Mouse (Mus musculus): Measurements from ENCODE around the gene Gpr152. TPM values are rescaled to one million over a fixed set of nuclear protein-coding genes. Genes with fewer than 3 reads are reported as not detected.
A peak's percentile ranks its signal among the peaks of the same experiment; 100 is the strongest.

Gene Gpr152
- polyA plus RNA-seq (2014; fragmentation: Nextera tagmentation; extraction: Ambion mirVana): not detected in 2 replicates

- DNase-seq (ENCODE audit: low spot score) (no peak), ATAC-seq (replicated peaks; ENCODE audit: low FRiP score, low TSS enrichment, low read depth) (no peak)
- no peaks in the 10 kb centered on the region for H3K36me3 ChIP-seq (ENCODE audit: control insufficient read depth, insufficient read depth, low read length)
- no peak within 1 kb of the TSS for H3K9ac ChIP-seq (ENCODE audit: low read length)
- H3K4me2 ChIP-seq (ENCODE audit: low read length): no peak within 1 kb of the TSS
- H3K27ac ChIP-seq (ENCODE audit: low read depth): no peak within 1 kb of the TSS
- H3K27me3 ChIP-seq (replicated peaks; ENCODE audit: control insufficient read depth, insufficient read depth, low read length): no peaks in the 10 kb centered on the region
- WGBS: 71% methylated on average over 2 of the region's 2 CpGs
- no peak within 1 kb of the TSS for H3K4me3 ChIP-seq (ENCODE audit: low read depth, low read length)
- no peaks in the 10 kb centered on the region for H3K9me3 ChIP-seq (ENCODE audit: control insufficient read depth, low read length)
- no peaks in the 10 kb centered on the region for H3K4me1 ChIP-seq (replicated peaks; ENCODE audit: control insufficient read depth, insufficient read depth, low read length)
Measured at GRCm38 (mm10) chr19:4139446-4139845, at the start of gene Gpr152. TSS of gene Gpr152 (plus strand) at chr19:4139787.

GRCm38 (mm10) chr19:4090446-4090845 is 49.1 kb upstream of the Gpr152 start:
- Histone ChIP-seq H3K9me3 (ENCODE audit: control insufficient read depth, low read length) (no peaks in the 10 kb centered on the region), H3K4me3 (ENCODE audit: low read depth, low read length) (no peak overlapping the region), H3K9ac (ENCODE audit: low read length) (no peak overlapping the region), H3K27ac (ENCODE audit: low read depth) (no peak overlapping the region), H3K4me1 (replicated peaks; ENCODE audit: control insufficient read depth, insufficient read depth, low read length) (no peaks in the 10 kb centered on the region), H3K4me2 (ENCODE audit: low read length) (no peak overlapping the region), H3K27me3 (replicated peaks; ENCODE audit: control insufficient read depth, insufficient read depth, low read length) (no peaks in the 10 kb centered on the region), H3K36me3 (ENCODE audit: control insufficient read depth, insufficient read depth, low read length) (no peaks in the 10 kb centered on the region)
- 85% methylated on average over 3 of the region's 3 CpGs for WGBS
- ATAC-seq (replicated peaks; ENCODE audit: low FRiP score, low TSS enrichment, low read depth) (no peak), DNase-seq (ENCODE audit: low spot score) (no peak)

GRCm38 (mm10) chr19:4091383-4091782 is 48.2 kb upstream of the Gpr152 start:
- DNase-seq (ENCODE audit: low spot score) (no peak), ATAC-seq (replicated peaks; ENCODE audit: low FRiP score, low TSS enrichment, low read depth) (no peak)
- 60% methylated on average over 2 of the region's 2 CpGs for WGBS

GRCm38 (mm10) chr19:4092750-4093149 is 46.8 kb upstream of the Gpr152 start:
- Histone ChIP-seq H3K9ac (ENCODE audit: low read length) (no peak overlapping the region), H3K27me3 (replicated peaks; ENCODE audit: control insufficient read depth, insufficient read depth, low read length) (no peaks in the 10 kb centered on the region), H3K4me3 (ENCODE audit: low read depth, low read length) (no peak overlapping the region), H3K27ac (ENCODE audit: low read depth) (no peak overlapping the region), H3K36me3 (ENCODE audit: control insufficient read depth, insufficient read depth, low read length) (no peaks in the 10 kb centered on the region), H3K9me3 (ENCODE audit: control insufficient read depth, low read length) (no peaks in the 10 kb centered on the region), H3K4me1 (replicated peaks; ENCODE audit: control insufficient read depth, insufficient read depth, low read length) (peaks cover 6% of the 10 kb centered on the region), H3K4me2 (ENCODE audit: low read length) (no peak overlapping the region)
- WGBS: 63% methylated on average over 3 of the region's 3 CpGs
- DNase-seq (ENCODE audit: low spot score) (no peak), ATAC-seq (replicated peaks; ENCODE audit: low FRiP score, low TSS enrichment, low read depth) (no peak)

More at GRCm38 (mm10) chr19:4091383-4091782, 48.2 kb upstream of the Gpr152 start:
- H3K27ac ChIP-seq (ENCODE audit: low read depth): no peak overlapping the region
- H3K9me3 ChIP-seq (ENCODE audit: control insufficient read depth, low read length): no peaks in the 10 kb centered on the region
- H3K27me3 ChIP-seq (replicated peaks; ENCODE audit: control insufficient read depth, insufficient read depth, low read length): no peaks in the 10 kb centered on the region
- no peak overlapping the region for H3K4me3 ChIP-seq (ENCODE audit: low read depth, low read length)
- H3K4me2 ChIP-seq (ENCODE audit: low read length): no peak overlapping the region
- H3K9ac ChIP-seq (ENCODE audit: low read length): no peak overlapping the region
- peaks cover 4% of the 10 kb centered on the region for H3K4me1 ChIP-seq (replicated peaks; ENCODE audit: control insufficient read depth, insufficient read depth, low read length)
- H3K36me3 ChIP-seq (ENCODE audit: control insufficient read depth, insufficient read depth, low read length): no peaks in the 10 kb centered on the region

GRCm38 (mm10) chr19:4093772-4094171 is 45.8 kb upstream of the Gpr152 start:
- Histone ChIP-seq H3K27ac (ENCODE audit: low read depth) (no peak overlapping the region), H3K36me3 (ENCODE audit: control insufficient read depth, insufficient read depth, low read length) (no peaks in the 10 kb centered on the region), H3K9me3 (ENCODE audit: control insufficient read depth, low read length) (no peaks in the 10 kb centered on the region), H3K9ac (ENCODE audit: low read length) (no peak overlapping the region), H3K4me1 (replicated peaks; ENCODE audit: control insufficient read depth, insufficient read depth, low read length) (peaks cover 14% of the 10 kb centered on the region), H3K4me2 (ENCODE audit: low read length) (no peak overlapping the region), H3K4me3 (ENCODE audit: low read depth, low read length) (no peak overlapping the region), H3K27me3 (replicated peaks; ENCODE audit: control insufficient read depth, insufficient read depth, low read length) (no peaks in the 10 kb centered on the region)
- 62% methylated on average over 7 of the region's 7 CpGs for WGBS
- DNase-seq (ENCODE audit: low spot score): no peak
- ATAC-seq (replicated peaks; ENCODE audit: low FRiP score, low TSS enrichment, low read depth): no peak

- Histone ChIP-seq H3K4me1 (replicated peaks; ENCODE audit: control insufficient read depth, insufficient read depth, low read length) (peaks cover 16% of the 10 kb centered on the region), H3K4me3 (ENCODE audit: low read depth, low read length) (no peak overlapping the region), H3K27me3 (replicated peaks; ENCODE audit: control insufficient read depth, insufficient read depth, low read length) (no peaks in the 10 kb centered on the region), H3K36me3 (ENCODE audit: control insufficient read depth, insufficient read depth, low read length) (no peaks in the 10 kb centered on the region), H3K4me2 (ENCODE audit: low read length) (no peak overlapping the region), H3K9ac (ENCODE audit: low read length) (no peak overlapping the region), H3K9me3 (ENCODE audit: control insufficient read depth, low read length) (no peaks in the 10 kb centered on the region), H3K27ac (ENCODE audit: low read depth) (no peak overlapping the region)
- no peak for ATAC-seq (replicated peaks; ENCODE audit: low FRiP score, low TSS enrichment, low read depth)
- DNase-seq (ENCODE audit: low spot score): no peak
- 88% methylated on average over 3 of the region's 3 CpGs for WGBS
Measured at GRCm38 (mm10) chr19:4094348-4094747, 45.2 kb upstream of the Gpr152 start.

GRCm38 (mm10) chr19:4094774-4095303 is 44.7 kb upstream of the Gpr152 start:
- Histone ChIP-seq H3K4me3 (ENCODE audit: low read depth, low read length) (no peak overlapping the region), H3K4me2 (ENCODE audit: low read length) (no peak overlapping the region), H3K9me3 (ENCODE audit: control insufficient read depth, low read length) (no peaks in the 10 kb centered on the region), H3K27me3 (replicated peaks; ENCODE audit: control insufficient read depth, insufficient read depth, low read length) (no peaks in the 10 kb centered on the region), H3K4me1 (replicated peaks; ENCODE audit: control insufficient read depth, insufficient read depth, low read length) (peaks cover 20% of the 10 kb centered on the region), H3K27ac (ENCODE audit: low read depth) (no peak overlapping the region), H3K36me3 (ENCODE audit: control insufficient read depth, insufficient read depth, low read length) (no peaks in the 10 kb centered on the region), H3K9ac (ENCODE audit: low read length) (no peak overlapping the region)
- 79% methylated on average over 5 of the region's 5 CpGs for WGBS
- DNase-seq (ENCODE audit: low spot score) (no peak), ATAC-seq (replicated peaks; ENCODE audit: low FRiP score, low TSS enrichment, low read depth) (no peak)

- Histone ChIP-seq H3K27ac (ENCODE audit: low read depth) (no peak overlapping the region), H3K9ac (ENCODE audit: low read length) (no peak overlapping the region), H3K4me2 (ENCODE audit: low read length) (no peak overlapping the region), H3K9me3 (ENCODE audit: control insufficient read depth, low read length) (no peaks in the 10 kb centered on the region), H3K27me3 (replicated peaks; ENCODE audit: control insufficient read depth, insufficient read depth, low read length) (peaks cover 6% of the 10 kb centered on the region), H3K4me3 (ENCODE audit: low read depth, low read length) (no peak overlapping the region), H3K4me1 (replicated peaks; ENCODE audit: control insufficient read depth, insufficient read depth, low read length) (peaks cover 27% of the 10 kb centered on the region), H3K36me3 (ENCODE audit: control insufficient read depth, insufficient read depth, low read length) (no peaks in the 10 kb centered on the region)
- ATAC-seq (replicated peaks; ENCODE audit: low FRiP score, low TSS enrichment, low read depth) (no peak), DNase-seq (ENCODE audit: low spot score) (no peak)
- 58% methylated on average over 3 of the region's 3 CpGs for WGBS
Measured at GRCm38 (mm10) chr19:4095802-4096201, 43.8 kb upstream of the Gpr152 start.

GRCm38 (mm10) chr19:4096642-4097440 is 42.7 kb upstream of the Gpr152 start, which contains the start of gene Cdk2ap2:
TSS of gene Cdk2ap2 (plus strand) at chr19:4097182.
- Histone ChIP-seq H3K27me3 (replicated peaks; ENCODE audit: control insufficient read depth, insufficient read depth, low read length) (peaks cover 16% of the 10 kb centered on the region), H3K4me1 (replicated peaks; ENCODE audit: control insufficient read depth, insufficient read depth, low read length) (peaks cover 30% of the 10 kb centered on the region), H3K4me2 (ENCODE audit: low read length) (peak within 1 kb of the TSS; percentile 67), H3K9me3 (ENCODE audit: control insufficient read depth, low read length) (no peaks in the 10 kb centered on the region), H3K4me3 (ENCODE audit: low read depth, low read length) (peak within 1 kb of the TSS; percentile 56), H3K27ac (ENCODE audit: low read depth) (peak within 1 kb of the TSS; percentile 84), H3K36me3 (ENCODE audit: control insufficient read depth, insufficient read depth, low read length) (no peaks in the 10 kb centered on the region), H3K9ac (ENCODE audit: low read length) (peak within 1 kb of the TSS; percentile 61)
- DNase-seq (ENCODE audit: low spot score) (peak; percentile 100), ATAC-seq (replicated peaks; ENCODE audit: low FRiP score, low TSS enrichment, low read depth) (peak; percentile 94)
- WGBS: under 1% methylated on average over 65 of the region's 65 CpGs
